Mouse (Mus musculus) neutrophil, adult 83 days (primary cell): Measurements from ENCODE around the gene Fancb. TPM values are rescaled to one million over a fixed set of nuclear protein-coding genes. Genes with fewer than 3 reads are reported as not detected.

Experiments
- total RNA-seq, 2 experiments: library from RNA; stranded (reverse); gene quantifications; one replicate each; pipeline ENCODE4 v1.2.4; 2023

The Fancb gene
- total RNA-seq = 1 to 10 TPM; 3.0 to 3.1 TPM

DNA sequence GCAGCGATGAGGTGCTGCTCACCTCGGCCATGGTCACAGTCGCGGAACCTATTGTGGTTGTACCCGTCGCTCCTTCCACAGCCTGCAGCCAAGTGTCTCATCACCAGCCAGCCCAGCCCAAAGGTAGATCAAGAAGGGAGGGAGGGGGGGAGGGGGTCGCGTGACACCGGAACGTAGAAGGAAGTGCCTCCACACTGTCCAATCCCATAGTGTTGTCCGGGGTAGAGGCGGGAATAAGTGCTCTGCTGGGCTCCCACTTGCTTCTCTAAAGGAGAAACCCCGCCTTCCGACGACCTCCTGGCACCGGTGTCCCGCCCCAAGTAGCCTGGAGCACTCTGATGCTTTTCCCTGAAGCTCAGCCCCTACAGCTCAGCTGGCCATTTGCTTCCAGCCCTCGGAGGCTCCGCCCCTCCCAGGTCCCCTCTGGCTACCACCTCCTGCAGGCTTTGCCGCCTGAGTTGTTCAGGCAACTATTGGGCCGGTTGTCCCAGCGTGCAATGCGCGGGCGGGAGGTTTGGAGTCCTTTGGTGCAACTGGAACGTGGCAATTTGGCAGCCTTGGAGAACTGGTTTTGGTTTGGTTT lies at the start of gene Fancb, which contains the start of gene Mospd2:
Gene Fancb, plus strand, starts transcription at position 400 of the 583 bp plus-strand sequence.
Gene Mospd2, minus strand, starts transcription at position 183 of the 583 bp plus-strand sequence.

DNA sequence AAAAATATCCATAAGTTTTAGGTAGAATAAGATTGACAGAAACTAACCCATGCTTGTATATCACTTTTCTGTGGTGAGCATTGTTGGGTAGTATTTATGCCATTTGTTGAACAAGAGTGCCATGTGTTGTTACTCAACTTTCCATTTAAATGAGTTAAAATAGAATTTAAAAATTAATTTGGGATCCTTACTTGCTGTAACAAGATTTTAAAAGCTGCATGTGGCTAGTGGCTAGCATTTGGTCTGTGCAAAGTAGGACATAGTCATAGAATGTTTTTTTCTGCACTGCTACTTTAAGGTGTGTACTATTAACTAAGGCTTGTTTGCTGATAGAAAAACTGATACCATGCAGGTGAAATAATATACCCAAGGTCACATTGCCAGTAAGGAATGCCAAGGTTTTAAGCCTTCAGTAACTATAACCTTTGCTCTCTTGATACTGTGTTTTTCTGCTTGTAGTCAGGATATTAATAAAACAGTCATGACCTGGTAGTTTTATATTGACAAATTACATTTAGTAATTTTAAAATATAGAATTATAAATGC lies 24.5 kb downstream of the Fancb start, which contains the start of gene Gm17604:
Gene Gm17604, minus strand, starts transcription at position 51 of the 546 bp plus-strand sequence.

Other genes starting within 250 kb of the Fancb start
- gene Mospd2, start 217 bp upstream of the Fancb start, total RNA-seq = 10 to 100 TPM; 67.3 to 79.4 TPM
- gene Gm17604, start 24.2 kb downstream of the Fancb start, total RNA-seq = not detected